Mouse (Mus musculus) urinary bladder, postnatal 10 days (tissue): ENCODE data around the gene Harbi1.
"Not testable (repeated sequence)": the region's sequence is repeated elsewhere in the genome, so short reads cannot be mapped to it uniquely, and the experiment has no call there.

ENCODE experiments used
- DNase-seq: peaks from one replicate; pipeline ENCODE4 v3.0.0; 2022; ENCODE audit warnings: low spot score

Harbi1 gene

DNA sequence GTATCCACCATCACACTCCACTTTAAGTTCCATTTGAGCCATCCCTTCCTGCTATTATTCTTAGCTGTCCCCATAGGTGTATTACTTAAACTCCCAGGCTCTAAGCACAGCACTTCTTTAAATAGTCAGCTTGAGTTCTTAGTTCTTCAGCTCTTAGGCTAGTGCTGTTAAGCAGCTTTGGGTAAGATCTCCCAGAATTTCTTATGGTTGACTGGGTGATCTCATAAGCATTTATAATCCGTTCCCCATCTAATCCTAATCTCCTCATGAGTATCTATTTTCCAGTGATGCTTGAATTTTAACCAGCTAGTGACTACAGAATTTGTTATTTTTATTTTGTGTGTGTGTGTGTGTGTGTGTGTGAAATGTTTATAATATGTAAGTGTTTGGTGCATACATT lies 4.3 kb downstream of the Harbi1 start:
- no peak for DNase-seq

DNA sequence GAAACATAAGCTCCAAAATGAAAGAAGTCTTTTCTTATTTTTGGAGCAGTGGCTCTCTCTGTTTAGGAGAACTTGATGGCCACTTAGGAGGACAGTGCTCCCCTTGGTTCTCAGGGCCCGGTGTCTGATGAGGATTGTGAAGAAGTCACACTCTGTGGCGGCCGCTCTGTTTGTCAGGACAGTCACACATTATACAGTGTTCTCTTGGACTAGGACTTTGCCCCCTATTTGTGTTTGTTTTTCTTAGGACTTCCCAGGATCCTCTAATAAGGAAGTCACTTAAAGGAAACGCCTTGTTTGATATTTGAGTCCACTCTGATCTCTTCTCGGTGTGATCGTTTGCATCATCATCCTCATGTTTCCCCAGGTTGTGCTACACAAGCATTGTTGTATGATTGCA lies 7.6 kb downstream of the Harbi1 start:
- DNase-seq, result no peak

DNA sequence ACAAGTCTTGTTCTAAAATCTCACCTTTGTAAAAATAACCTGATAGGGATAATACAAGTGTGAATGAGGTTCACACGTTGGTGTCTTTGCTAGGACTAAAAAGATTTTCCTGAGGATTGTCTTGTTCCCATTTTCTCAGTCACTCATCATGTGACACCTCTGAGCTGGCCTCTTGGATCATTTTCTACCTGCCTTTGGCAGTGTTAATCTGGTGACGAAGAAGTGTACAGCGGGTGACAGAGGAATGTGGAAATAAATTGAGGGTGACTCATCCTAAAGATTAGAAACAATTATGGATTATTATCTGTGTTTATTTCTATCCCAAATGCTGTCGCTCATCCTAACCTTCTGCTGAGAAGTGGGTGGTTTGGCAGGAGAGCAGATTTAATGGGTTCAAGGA lies 12.7 kb downstream of the Harbi1 start:
- DNase-seq, result no peak

DNA sequence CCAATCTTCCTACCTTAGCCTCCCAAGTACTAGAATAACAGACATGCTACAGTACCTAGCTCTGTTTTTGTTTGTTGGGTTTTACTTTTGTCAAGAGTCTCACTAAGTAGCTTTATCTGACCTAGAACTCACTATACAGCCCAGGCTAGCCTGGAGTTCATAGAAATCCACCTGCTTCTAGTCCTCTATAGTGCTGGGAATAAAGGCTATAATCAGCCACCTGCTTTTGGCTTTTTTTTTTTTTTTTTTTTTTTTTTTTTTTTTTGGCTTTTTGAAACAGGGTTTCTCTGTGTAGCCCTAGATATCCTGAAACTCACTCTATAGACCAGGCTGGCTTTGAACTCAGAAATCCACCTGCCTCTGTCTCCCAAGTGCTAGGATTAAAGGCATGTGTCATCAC lies 13.3 kb downstream of the Harbi1 start:
- no peak for DNase-seq

DNA sequence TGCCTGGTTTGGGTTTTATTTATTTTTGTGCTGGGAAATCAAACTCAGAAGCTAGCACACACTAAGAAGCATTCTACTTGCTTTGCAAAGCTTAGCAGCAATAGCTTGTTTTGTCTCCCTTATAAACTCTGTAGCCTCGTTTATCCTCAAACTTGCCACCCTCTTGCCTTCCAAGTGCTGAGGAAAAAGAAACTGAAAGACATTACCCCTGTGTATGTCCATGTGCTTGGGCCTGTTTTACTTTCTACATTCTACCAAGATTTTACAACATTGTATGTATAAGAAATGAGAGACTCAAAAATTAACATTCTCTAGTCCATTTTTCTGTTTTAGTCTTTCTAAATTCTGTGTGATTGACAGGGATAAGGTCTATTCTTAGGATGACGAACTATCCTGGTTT lies 14.1 kb downstream of the Harbi1 start:
- no peak for DNase-seq

DNA sequence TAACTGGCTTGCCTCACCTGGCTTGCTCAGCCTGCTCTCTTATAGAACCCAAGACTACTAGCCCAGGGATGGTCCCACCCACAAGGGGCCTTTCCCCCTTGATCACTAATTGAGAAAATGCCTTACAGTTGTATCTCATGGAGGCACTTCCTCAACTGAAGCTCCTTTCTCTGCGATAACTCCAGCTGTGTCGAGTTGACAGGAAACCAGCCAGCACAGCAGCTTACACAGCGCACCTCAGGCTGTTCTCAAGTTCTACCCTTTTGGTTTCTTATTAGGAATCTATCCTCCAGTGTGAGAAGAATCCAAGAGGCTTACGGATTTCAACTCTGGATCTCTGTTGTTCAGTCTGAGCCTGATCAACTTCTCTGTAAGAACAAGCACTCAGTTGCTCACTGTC lies 14.8 kb downstream of the Harbi1 start:
- not testable (repeated sequence) for DNase-seq

DNA sequence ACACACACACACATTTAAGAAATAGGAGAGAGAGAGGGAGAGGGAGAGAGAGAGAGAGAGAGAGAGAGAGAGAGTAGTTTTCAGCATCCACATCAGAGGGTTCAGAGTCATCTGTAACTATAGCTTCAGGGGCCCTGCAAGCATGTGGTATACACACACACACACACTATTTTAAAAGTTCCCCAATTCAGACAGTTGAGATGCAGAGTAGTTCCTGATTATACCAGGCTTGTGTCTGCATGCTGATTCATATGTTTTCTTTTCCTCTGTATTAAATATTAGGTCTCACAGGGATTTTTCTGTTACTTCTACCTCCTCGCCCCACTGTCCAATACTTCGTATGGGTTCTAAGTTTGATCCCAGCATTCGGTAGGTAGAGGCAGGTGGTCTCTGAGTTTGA lies 16.4 kb downstream of the Harbi1 start:
- DNase-seq, result no peak

DNA sequence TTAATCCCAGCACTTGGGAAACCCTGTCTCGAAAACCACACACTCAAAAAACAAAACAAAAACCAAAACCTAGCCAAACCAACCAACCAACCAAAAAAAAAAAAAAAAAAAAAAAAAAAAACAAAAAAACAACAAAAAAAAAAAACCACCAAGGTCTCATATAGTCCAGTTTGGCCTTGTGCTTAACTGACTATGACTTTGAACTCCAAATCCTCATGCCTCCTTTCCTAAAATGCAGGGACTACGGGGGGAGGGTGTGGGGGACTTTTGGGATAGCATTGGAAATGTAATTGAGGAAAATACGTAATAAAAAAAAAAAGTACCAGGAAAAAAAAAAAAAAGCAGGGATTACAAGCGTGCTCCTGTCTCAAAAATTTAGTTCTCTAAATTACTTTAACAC lies 18.9 kb downstream of the Harbi1 start:
- DNase-seq, result no peak

DNA sequence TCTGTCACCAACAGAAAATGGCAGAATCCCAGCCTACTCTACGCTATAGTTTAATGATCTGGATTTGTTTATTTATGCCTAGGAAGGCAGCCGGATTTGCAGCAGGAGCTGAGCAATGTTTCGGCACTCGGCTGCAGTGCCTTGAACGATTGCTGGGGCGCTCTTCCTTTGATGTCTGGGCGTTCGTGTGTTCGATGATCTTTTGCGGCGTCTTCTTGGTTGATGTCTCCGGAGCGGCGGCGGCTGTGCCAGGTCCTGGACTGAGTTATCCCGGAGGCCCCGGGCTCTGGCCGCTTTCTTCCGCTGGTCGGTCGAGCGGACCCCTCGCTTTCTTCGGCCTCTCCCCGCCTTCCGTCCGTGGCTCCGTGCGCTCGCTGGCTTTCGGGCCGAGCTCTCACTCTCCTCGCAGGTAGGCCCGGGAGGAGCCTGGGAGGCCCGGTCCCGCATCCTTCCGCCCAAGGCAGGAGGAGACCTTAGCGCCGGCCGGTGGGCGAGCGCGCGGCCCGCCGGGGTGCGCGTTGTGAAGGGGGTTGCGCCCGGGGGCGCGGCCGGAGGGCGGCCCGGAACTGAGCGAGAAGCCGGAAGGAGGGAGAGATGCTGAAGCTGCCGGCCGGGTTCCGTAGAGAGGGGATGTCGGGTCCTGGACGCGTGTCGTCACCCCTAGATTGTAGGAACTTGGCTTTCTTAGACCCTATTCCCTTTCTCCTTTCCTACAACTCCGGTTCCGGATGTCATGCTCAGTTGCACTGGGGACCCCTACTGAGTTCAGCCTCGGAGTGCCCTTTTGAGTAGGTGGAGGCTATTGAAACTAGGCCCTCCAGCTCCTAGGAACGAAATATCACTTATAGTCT lies 19.5 kb downstream of the Harbi1 start, which contains the start of gene Ambra1:
Ambra1 (plus strand) TSS at position 164 of the 851 bp plus-strand sequence.
- peak; percentile 41 for DNase-seq

DNA sequence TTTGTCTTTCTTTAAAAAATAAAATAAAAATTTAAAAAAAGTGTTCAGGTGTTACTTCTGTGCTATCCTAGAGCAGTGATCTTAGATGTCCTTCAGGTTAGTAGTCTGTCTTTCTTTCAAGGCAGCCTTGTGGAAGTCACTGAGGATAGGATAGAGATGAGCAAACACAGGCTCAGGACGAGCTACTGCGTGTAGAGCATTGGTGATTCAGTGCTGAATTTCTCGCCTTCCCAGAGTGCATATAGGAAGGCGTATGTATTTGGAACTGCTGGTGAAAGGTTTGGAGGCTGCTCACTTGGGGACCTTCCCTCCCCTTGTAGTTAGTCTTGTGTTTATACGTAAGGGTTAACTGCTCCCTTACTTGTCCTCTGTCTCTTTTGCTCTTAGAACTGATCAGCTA lies 24.6 kb downstream of the Harbi1 start:
- DNase-seq, result no peak

DNA sequence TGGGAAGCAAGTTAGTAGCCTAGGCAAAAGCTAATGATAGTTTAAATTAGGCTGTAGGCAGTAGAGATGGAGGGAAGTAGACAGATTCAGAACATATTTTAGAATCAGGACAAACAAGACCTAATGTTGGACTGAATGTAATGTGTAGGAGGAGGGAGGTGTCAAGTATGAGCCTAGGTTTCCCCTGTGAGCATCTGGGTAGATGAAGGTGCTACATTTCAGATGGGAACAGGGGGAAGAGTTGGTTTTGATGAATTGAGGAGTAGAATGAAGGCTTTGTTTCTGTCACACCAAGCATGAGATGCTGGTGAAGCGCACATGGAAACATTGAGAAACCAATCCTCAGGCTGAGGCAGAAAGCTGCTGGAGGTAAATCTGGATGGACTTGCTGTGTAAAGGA lies 28.9 kb downstream of the Harbi1 start:
- DNase-seq, result no peak

DNA sequence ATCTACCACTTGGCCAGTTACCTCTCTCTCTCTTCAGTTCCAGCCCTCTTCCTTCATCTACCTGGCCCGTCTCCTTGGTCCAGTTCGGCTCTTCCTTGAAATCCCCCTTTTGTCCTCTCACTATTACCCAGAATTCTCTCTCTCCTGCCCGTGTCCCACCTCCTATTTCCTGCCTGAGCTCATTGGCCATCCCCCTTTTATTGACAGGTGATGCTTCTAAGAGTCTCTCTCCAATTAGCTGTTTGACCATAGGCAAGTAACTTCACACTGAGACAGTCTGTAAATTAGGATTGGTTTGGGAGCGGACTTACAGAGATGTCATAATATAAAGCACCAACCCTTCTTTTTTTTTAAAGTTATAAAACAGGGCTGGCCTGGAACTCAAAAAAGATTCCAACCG lies 34.0 kb downstream of the Harbi1 start:
- DNase-seq, result no peak

DNA sequence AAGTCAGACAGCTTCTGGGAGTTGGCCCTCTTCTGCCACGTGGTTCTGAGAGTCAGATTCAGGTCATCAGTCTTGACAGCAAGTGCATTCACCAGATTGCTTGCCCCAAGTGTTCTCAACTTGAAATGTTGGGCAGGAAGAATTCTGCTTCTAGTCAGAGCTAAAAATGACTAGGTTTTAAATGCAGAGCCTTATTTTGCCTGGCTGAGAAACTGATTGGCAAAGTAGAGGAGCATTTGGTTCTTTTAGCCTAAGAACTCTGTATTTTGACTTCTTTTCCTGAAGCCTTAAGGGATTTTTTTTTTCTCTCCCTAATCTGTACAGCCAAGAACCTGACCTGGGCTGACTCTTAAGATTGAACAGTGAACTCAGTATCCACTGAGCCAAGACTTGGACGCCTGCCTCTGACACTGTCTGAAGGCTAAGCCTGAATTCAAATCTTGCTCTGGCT lies 39.2 kb downstream of the Harbi1 start:
- DNase-seq, result no peak
